Mouse (Mus musculus) heart, adult 2 months (tissue): ENCODE measurements around the gene Stambpl1.

Experiments used
- CTCF ChIP-seq: fragments of 200-600 bp; IDR thresholded peaks from 2 replicates; pipeline ENCODE4 v1.8.1; 2022; ENCODE audit warnings: antibody characterized with exemption, mild to moderate bottlenecking, moderate library complexity
- EP300 ChIP-seq: fragments of 200-500 bp; IDR thresholded peaks from 2 replicates; pipeline ENCODE4 v1.6.1; 2011; ENCODE audit warnings: low read depth, low read length, control low read depth; ENCODE audit not compliant: insufficient read depth

- TF ChIP-seq CTCF (no peak), EP300 (no peak)
These were observed 81.0 kb downstream of the Stambpl1 start for GRCm38 (mm10) chr19:34273073-34273472.
